In the genomic region with DNA sequence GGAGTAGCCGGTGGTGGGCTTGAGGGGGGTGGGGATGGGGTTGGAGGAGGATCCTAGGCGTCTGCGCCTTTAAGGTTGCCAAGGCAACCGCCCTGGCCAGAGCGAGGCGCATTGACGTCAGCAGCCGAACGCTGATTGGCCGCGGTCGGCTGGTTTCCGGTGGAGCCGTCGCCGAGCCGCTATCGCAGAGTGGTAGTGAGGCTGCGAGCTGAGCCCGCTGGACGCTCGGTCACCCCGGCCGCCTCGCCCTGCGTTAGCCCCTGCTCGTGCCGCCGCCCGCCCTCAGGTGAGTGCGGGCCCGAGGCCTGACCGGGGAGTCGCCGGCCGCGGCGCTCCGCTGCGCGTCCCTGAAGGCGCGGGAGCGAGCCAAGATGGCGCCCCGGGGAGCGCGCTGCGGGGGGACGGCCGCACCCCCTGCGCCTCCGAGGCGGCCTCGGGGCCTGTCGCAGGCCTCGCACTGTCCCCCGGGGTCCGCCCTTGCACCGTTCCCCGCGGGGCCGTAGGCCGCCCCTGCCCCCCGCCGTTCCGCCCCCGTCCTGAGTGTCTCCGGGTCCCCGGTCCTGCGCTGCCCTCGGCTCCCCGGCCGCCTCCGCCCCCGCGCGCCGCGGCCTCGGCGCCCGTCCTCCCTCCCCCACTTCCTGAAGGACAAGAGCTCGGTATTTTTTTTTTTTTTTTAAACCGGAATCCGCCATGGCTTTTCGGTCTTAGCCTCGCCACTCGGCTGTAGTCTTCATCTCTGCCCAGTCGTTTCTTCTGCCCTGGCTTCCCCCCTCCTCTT, we compare ENCODE assay signal across 7 mouse cellular contexts. TPM values are rescaled to one million over a fixed set of nuclear protein-coding genes. Genes with fewer than 3 reads are reported as not detected.
DNase-seq lines count a peak whose midpoint lies in the region; ATAC-seq and TF ChIP-seq lines count a peak whose summit lies in the region.

No protein-coding gene starts in this region.

- no peaks in the 10 kb centered on the region for H3K27me3 ChIP-seq in embryonic facial prominence, embryonic 12.5 days
- no peaks in the 10 kb centered on the region for H3K27me3 ChIP-seq in heart, adult 2 months (ENCODE audit: control insufficient read depth, insufficient read depth, low read length)
- H3K27me3 ChIP-seq in limb, embryonic 13.5 days, result no peaks in the 10 kb centered on the region
- H3K27me3 ChIP-seq in midbrain, embryonic 16.5 days (ENCODE audit: control insufficient read depth, insufficient read depth, low read depth, low read length), result no peaks in the 10 kb centered on the region

- peak; percentile 92 for ATAC-seq in embryonic facial prominence, embryonic 12.5 days (ENCODE audit: insufficient number of reproducible peaks, insufficient read depth, low FRiP score, low TSS enrichment)
- ATAC-seq in limb, embryonic 13.5 days (ENCODE audit: low FRiP score, low read depth), result peak; percentile 94
- peak; percentile 94 for ATAC-seq in midbrain, embryonic 16.5 days

- TF ChIP-seq POLR2A in heart, adult 2 months (IDR thresholded peaks at IDR 0.05; ENCODE audit: insufficient read depth, low read depth, low read length), result peak; percentile 91

- peaks cover 24% of the 10 kb centered on the region for H3K4me1 ChIP-seq in embryonic facial prominence, embryonic 12.5 days
- peaks cover 22% of the 10 kb centered on the region for H3K4me1 ChIP-seq in heart, adult 2 months (ENCODE audit: control insufficient read depth, insufficient read depth, low read length)
- peaks cover 39% of the 10 kb centered on the region for H3K4me1 ChIP-seq in limb, embryonic 13.5 days
- peaks cover 43% of the 10 kb centered on the region for H3K4me1 ChIP-seq in midbrain, embryonic 16.5 days (ENCODE audit: control insufficient read depth, insufficient read depth, low read length)

- H3K9ac ChIP-seq in embryonic facial prominence, embryonic 12.5 days, result peak overlapping the region; percentile 98
- peak overlapping the region; percentile 97 for H3K9ac ChIP-seq in heart, adult 2 months (ENCODE audit: low read depth, low read length)
- H3K9ac ChIP-seq in limb, embryonic 13.5 days, result peak overlapping the region; percentile 97
- H3K9ac ChIP-seq in midbrain, embryonic 16.5 days (ENCODE audit: low read depth, low read length), result peak overlapping the region; percentile 97

- H3K4me2 ChIP-seq in embryonic facial prominence, embryonic 12.5 days (replicated peaks), result peak overlapping the region; percentile 68
- peak overlapping the region; percentile 90 for H3K4me2 ChIP-seq in limb, embryonic 13.5 days (replicated peaks)
- H3K4me2 ChIP-seq in midbrain, embryonic 16.5 days (ENCODE audit: low read length), result peak overlapping the region; percentile 98

- WGBS in embryonic facial prominence, embryonic 12.5 days, result under 1% methylated on average over 71 of the region's 90 CpGs
- WGBS in heart, adult 2 months, result under 1% methylated on average over 90 of the region's 90 CpGs
- under 1% methylated on average over 89 of the region's 90 CpGs for WGBS in limb, embryonic 13.5 days
- under 1% methylated on average over 65 of the region's 90 CpGs for WGBS in midbrain, embryonic 16.5 days

- H3K4me3 ChIP-seq in embryonic facial prominence, embryonic 12.5 days, result peak overlapping the region; percentile 96
- H3K4me3 ChIP-seq in heart, adult 2 months, result peak overlapping the region; percentile 90
- peak overlapping the region; percentile 94 for H3K4me3 ChIP-seq in limb, embryonic 13.5 days
- peak overlapping the region; percentile 95 for H3K4me3 ChIP-seq in midbrain, embryonic 16.5 days (ENCODE audit: low read depth, low read length)

- H3K9me3 ChIP-seq in embryonic facial prominence, embryonic 12.5 days, result no peaks in the 10 kb centered on the region
- no peaks in the 10 kb centered on the region for H3K9me3 ChIP-seq in limb, embryonic 13.5 days
- H3K9me3 ChIP-seq in midbrain, embryonic 16.5 days (replicated peaks; ENCODE audit: control insufficient read depth, low read length, poor library complexity, severe bottlenecking), result no peaks in the 10 kb centered on the region

- DNase-seq in adrenal gland, postnatal 25 days, result peak; percentile 92
- peak; percentile 96 for DNase-seq in heart, adult 2 months
- DNase-seq in kidney, adult 8-10 months, result peak; percentile 89 to 93
- peak; percentile 93 for DNase-seq in spleen, postnatal 10 days (ENCODE audit: low spot score in 2 of 2)

- peaks cover 3% of the 10 kb centered on the region for H3K79me2 ChIP-seq in heart, adult 2 months (replicated peaks; ENCODE audit: control insufficient read depth, insufficient read depth, low read length)

- 0 out of 2 replicates have a peak, but pooled peaks have one; percentile 31 for TF ChIP-seq EP300 in heart, adult 2 months (IDR thresholded peaks at IDR 0.05; ENCODE audit: insufficient read depth, low read depth, low read length)

- peaks cover 14% of the 10 kb centered on the region for H3K36me3 ChIP-seq in embryonic facial prominence, embryonic 12.5 days
- H3K36me3 ChIP-seq in heart, adult 2 months (ENCODE audit: control insufficient read depth, insufficient read depth, low read length), result peaks cover 29% of the 10 kb centered on the region
- H3K36me3 ChIP-seq in limb, embryonic 13.5 days, result peaks cover 25% of the 10 kb centered on the region
- H3K36me3 ChIP-seq in midbrain, embryonic 16.5 days (ENCODE audit: control insufficient read depth, insufficient read depth, low read length), result 0 out of 2 replicates have a peak, but pooled peaks cover 4% of the 10 kb centered on the region

- H3K27ac ChIP-seq in embryonic facial prominence, embryonic 12.5 days, result peak overlapping the region; percentile 96
- H3K27ac ChIP-seq in heart, adult 2 months, result peak overlapping the region; percentile 99
- H3K27ac ChIP-seq in limb, embryonic 13.5 days, result peak overlapping the region; percentile 98
- H3K27ac ChIP-seq in midbrain, embryonic 16.5 days (ENCODE audit: low read length), result peak overlapping the region; percentile 97

- intact Hi-C loops in heart, adult 2 months (cut with DNase I), result loop anchor here (2.0 to 5.0 kb wide), 2 partner anchors 28 to 39 kb away; a partner anchor contains a TSS

- TF ChIP-seq CTCF in heart, adult 2 months (IDR thresholded peaks at IDR 0.05), result no peak

RNA-seq across cellular contexts. Expression of a gene that starts 1.8 kb away (rescaled TPM):
- total RNA-seq in adrenal gland, postnatal 25 days (2021), result 345 and 386 TPM in 2 replicates
- polyA plus RNA-seq in embryonic facial prominence, embryonic 12.5 days (2016; fragmentation: Nextera tagmentation; extraction: Ambion mirVana), result 375 and 392 TPM in 2 replicates
- total RNA-seq in heart, adult 2 months (2021), result 100 to 1,000 TPM; 363 to 378 TPM
- 169 and 248 TPM in 2 replicates for polyA plus RNA-seq in heart, adult 2 months (2012; rRNA removed)
- 346 and 360 TPM in 2 replicates for polyA plus RNA-seq in limb, embryonic 13.5 days (2015; fragmentation: Nextera tagmentation; extraction: Ambion mirVana)
- 538 and 554 TPM in 2 replicates for polyA plus RNA-seq in midbrain, embryonic 16.5 days (2015; fragmentation: Nextera tagmentation; extraction: Ambion mirVana)

RNA-seq across cellular contexts. Expression of a gene that starts 39.2 kb away (rescaled TPM):
- 42.7 and 65.8 TPM in 2 replicates for total RNA-seq in adrenal gland, postnatal 25 days (2021)
- 38.6 and 43.0 TPM in 2 replicates for polyA plus RNA-seq in embryonic facial prominence, embryonic 12.5 days (2016; fragmentation: Nextera tagmentation; extraction: Ambion mirVana)
- 100 to 1,000 TPM in 1 of 2 experiments, 10 to 100 TPM in 1; 92.3 to 110 TPM for total RNA-seq in heart, adult 2 months (2021)
- polyA plus RNA-seq in heart, adult 2 months (2012; rRNA removed), result 74.6 and 85.7 TPM in 2 replicates
- 51.0 and 52.7 TPM in 2 replicates for polyA plus RNA-seq in limb, embryonic 13.5 days (2015; fragmentation: Nextera tagmentation; extraction: Ambion mirVana)
- 14.3 and 15.6 TPM in 2 replicates for polyA plus RNA-seq in midbrain, embryonic 16.5 days (2015; fragmentation: Nextera tagmentation; extraction: Ambion mirVana)

Comparison
In these comparisons a context has a peak if more than half of its experiments do, and no peak if none do; other contexts are left out.
1. Peak in every context shown above with its lines: DNase-seq, ATAC-seq, H3K4me3 ChIP-seq and H3K27ac ChIP-seq.